Comparison of ENCODE assay signal across 27 mouse cellular contexts in genomic region chr9:86850452-86851207, GRCm38 (mm10). TPM values are rescaled to one million over a fixed set of nuclear protein-coding genes. Genes with fewer than 3 reads are reported as not detected.
A peak's percentile ranks its signal among the peaks of the same experiment; 100 is the strongest.
DNase-seq lines count a peak whose midpoint lies in the region; ATAC-seq and TF ChIP-seq lines count a peak whose summit lies in the region.
"Had no signal": no experiment of that assay in that cellular context is flagged by ENCODE, and none has a peak within 500 bp of the region (broad histone marks: within the 10 kb centered on the region; RNA-seq: fewer than 3 reads in every experiment).

No protein-coding gene starts in this region.

- peaks cover 8% of the 10 kb centered on the region for H3K4me1 ChIP-seq in forebrain, embryonic 16.5 days (replicated peaks; ENCODE audit: control insufficient read depth, insufficient read depth, low read length)
- peaks cover 1% of the 10 kb centered on the region; the same call in 1 of the 2 replicates for H3K4me1 ChIP-seq in forebrain, embryonic 10.5 days
- H3K4me1 ChIP-seq in hindbrain, embryonic 12.5 days = no peaks in the 10 kb centered on the region
- no peaks in the 10 kb centered on the region for H3K4me1 ChIP-seq in liver, embryonic 11.5 days (replicated peaks; ENCODE audit: control insufficient read depth, insufficient read depth, low read length)
- H3K4me1 ChIP-seq: hindbrain, embryonic 10.5 days; liver, embryonic 15.5 days; lung, embryonic 15.5 days; midbrain, embryonic 10.5 days had no signal

- intact Hi-C loops in left cerebral cortex, adult 2 months (cut with DNase I) = no loop called here

- no peaks in the 10 kb centered on the region for H3K9me3 ChIP-seq in forebrain, embryonic 16.5 days (ENCODE audit: control insufficient read depth, low read length)
- no peaks in the 10 kb centered on the region for H3K9me3 ChIP-seq in forebrain, embryonic 10.5 days
- no peaks in the 10 kb centered on the region for H3K9me3 ChIP-seq in hindbrain, embryonic 12.5 days (replicated peaks)
- H3K9me3 ChIP-seq in liver, embryonic 11.5 days (ENCODE audit: control insufficient read depth, low read length) = no peaks in the 10 kb centered on the region
- H3K9me3 ChIP-seq: heart, embryonic 15.5 days; hindbrain, embryonic 10.5 days; liver, embryonic 15.5 days; lung, embryonic 15.5 days; midbrain, embryonic 10.5 days; midbrain, embryonic 15.5 days had no signal

- H3K27ac ChIP-seq in forebrain, embryonic 16.5 days (ENCODE audit: low read length) = no peak overlapping the region
- H3K27ac ChIP-seq in forebrain, embryonic 10.5 days = no peak overlapping the region
- H3K27ac ChIP-seq in left cerebral cortex, adult 2 months = peak overlapping the region; percentile 20; the same call in 1 of the 2 replicates
- H3K27ac ChIP-seq in hindbrain, embryonic 12.5 days = no peak overlapping the region
- no peak overlapping the region for H3K27ac ChIP-seq in liver, embryonic 11.5 days (ENCODE audit: low read depth, low read length)
- H3K27ac ChIP-seq: heart, embryonic 15.5 days; hindbrain, embryonic 10.5 days; liver, embryonic 15.5 days; lung, embryonic 15.5 days; midbrain, embryonic 10.5 days; midbrain, embryonic 15.5 days; stomach, postnatal 0 days had no signal

- peak; percentile 60 for DNase-seq in cerebellum, adult 9-10 months
- DNase-seq in cerebellum, postnatal 25 days = no peak
- no peak for DNase-seq in forebrain, embryonic 10.5 days (ENCODE audit: extremely low spot score, low spot score)
- no peak for DNase-seq in left cerebral cortex, adult 2 months (ENCODE audit: extremely low spot score in 1 of 2, low spot score in 2 of 2)
- no peak for DNase-seq in left cerebral cortex, adult 11 months (ENCODE audit: low spot score)
- DNase-seq in liver, embryonic 11.5 days (ENCODE audit: low spot score) = no peak
- DNase-seq: adrenal gland, postnatal 14 days; kidney, adult 2 months; kidney, postnatal 36 days; layer of hippocampus, postnatal 36 days; liver; right cerebral cortex, postnatal 4 days; thymus, adult 18-20 months; thymus, postnatal 25 days had no signal

- ATAC-seq in forebrain, embryonic 16.5 days = peak; percentile 62
- ATAC-seq in hindbrain, embryonic 12.5 days (ENCODE audit: low FRiP score) = no peak
- ATAC-seq in liver, embryonic 11.5 days (replicated peaks; ENCODE audit: low FRiP score) = no peak
- ATAC-seq: hindbrain, embryonic 16.5 days; midbrain, embryonic 15.5 days had no signal

- WGBS in forebrain, embryonic 16.5 days = 37% methylated on average over 3 of the region's 3 CpGs
- 88% methylated on average over 3 of the region's 3 CpGs for WGBS in forebrain, embryonic 10.5 days
- 84% methylated on average over 3 of the region's 3 CpGs for WGBS in hindbrain, embryonic 12.5 days
- WGBS in liver, embryonic 11.5 days = 74% methylated on average over 3 of the region's 3 CpGs

- H3K4me2 ChIP-seq in forebrain, embryonic 16.5 days (ENCODE audit: low read length) = no peak overlapping the region
- H3K4me2 ChIP-seq in hindbrain, embryonic 12.5 days (replicated peaks) = no peak overlapping the region
- no peak overlapping the region for H3K4me2 ChIP-seq in liver, embryonic 11.5 days
- H3K4me2 ChIP-seq: heart, embryonic 15.5 days; liver, embryonic 15.5 days; lung, embryonic 15.5 days; midbrain, embryonic 15.5 days had no signal

- no peaks in the 10 kb centered on the region for H3K27me3 ChIP-seq in forebrain, embryonic 16.5 days (replicated peaks; ENCODE audit: control insufficient read depth, insufficient read depth, low read length)
- no peaks in the 10 kb centered on the region for H3K27me3 ChIP-seq in forebrain, embryonic 10.5 days (ENCODE audit: poor library complexity, severe bottlenecking)
- H3K27me3 ChIP-seq in hindbrain, embryonic 12.5 days = no peaks in the 10 kb centered on the region
- no peaks in the 10 kb centered on the region for H3K27me3 ChIP-seq in liver, embryonic 11.5 days (replicated peaks; ENCODE audit: control insufficient read depth, insufficient read depth, low read length)
- H3K27me3 ChIP-seq: heart, embryonic 15.5 days; liver, embryonic 15.5 days; lung, embryonic 15.5 days; midbrain, embryonic 15.5 days had no signal

- no peaks in the 10 kb centered on the region for H3K36me3 ChIP-seq in forebrain, embryonic 16.5 days (ENCODE audit: control insufficient read depth, insufficient read depth)
- no peaks in the 10 kb centered on the region for H3K36me3 ChIP-seq in forebrain, embryonic 10.5 days (replicated peaks)
- H3K36me3 ChIP-seq in hindbrain, embryonic 12.5 days = no peaks in the 10 kb centered on the region
- H3K36me3 ChIP-seq in liver, embryonic 11.5 days (ENCODE audit: control insufficient read depth, insufficient read depth, low read length) = no peaks in the 10 kb centered on the region
- H3K36me3 ChIP-seq: heart, embryonic 15.5 days; hindbrain, embryonic 10.5 days; liver, embryonic 15.5 days; lung, embryonic 15.5 days; midbrain, embryonic 10.5 days; midbrain, embryonic 15.5 days had no signal

- TF ChIP-seq CTCF in left cerebral cortex, adult 2 months (IDR thresholded peaks at IDR 0.05) = no peak

- H3K4me3 ChIP-seq in forebrain, embryonic 16.5 days (replicated peaks; ENCODE audit: low read length) = no peak overlapping the region
- no peak overlapping the region for H3K4me3 ChIP-seq in forebrain, embryonic 10.5 days
- H3K4me3 ChIP-seq in left cerebral cortex, adult 2 months = no peak overlapping the region
- no peak overlapping the region for H3K4me3 ChIP-seq in hindbrain, embryonic 12.5 days
- no peak overlapping the region for H3K4me3 ChIP-seq in liver, embryonic 11.5 days (ENCODE audit: low read depth, low read length)
- H3K4me3 ChIP-seq: heart, embryonic 15.5 days; hindbrain, embryonic 10.5 days; liver, embryonic 15.5 days; lung, embryonic 15.5 days; midbrain, embryonic 10.5 days; midbrain, embryonic 15.5 days had no signal

- H3K9ac ChIP-seq in forebrain, embryonic 16.5 days (replicated peaks; ENCODE audit: low read depth, low read length) = no peak overlapping the region
- no peak overlapping the region for H3K9ac ChIP-seq in hindbrain, embryonic 12.5 days
- no peak overlapping the region for H3K9ac ChIP-seq in liver, embryonic 11.5 days (ENCODE audit: low read depth, low read length)
- H3K9ac ChIP-seq: heart, embryonic 15.5 days; liver, embryonic 15.5 days; lung, embryonic 15.5 days; midbrain, embryonic 15.5 days had no signal

RNA-seq across cellular contexts. Expression of gene Snap91, which starts 29.8 kb away (rescaled TPM):
- 115 and 119 TPM in 2 replicates for polyA plus RNA-seq in forebrain, embryonic 16.5 days (2015; fragmentation: Nextera tagmentation; extraction: Ambion mirVana)
- 2.0 and 2.6 TPM in 2 replicates for polyA plus RNA-seq in forebrain, embryonic 10.5 days (2016; fragmentation: Nextera tagmentation; extraction: Ambion mirVana)
- 100 to 1,000 TPM; 384 to 394 TPM for total RNA-seq in left cerebral cortex, adult 2 months (2021)
- polyA plus RNA-seq in hindbrain, embryonic 12.5 days (2016; fragmentation: Nextera tagmentation; extraction: Ambion mirVana) = 52.9 and 60.4 TPM in 2 replicates
- 1.2 and 1.3 TPM in 2 replicates for polyA plus RNA-seq in liver, embryonic 11.5 days (2014; fragmentation: Nextera tagmentation; extraction: Ambion mirVana)
- total RNA-seq: megakaryocyte progenitor cell, adult 5-6 weeks; MEL; neutrophil, adult 5-6 weeks had no signal

Comparison
In these comparisons a context has a peak if more than half of its experiments do, and no peak if none do; other contexts are left out.
1. RNA of gene Snap91, which starts 29.8 kb away (polyA plus RNA-seq): 115 to 119 TPM in forebrain, embryonic 16.5 days and 52.9 to 60.4 TPM in hindbrain, embryonic 12.5 days; 2.0 to 2.6 TPM in forebrain, embryonic 10.5 days and 1.2 to 1.3 TPM in liver, embryonic 11.5 days; every median in the first group is over 10 times any median in the second.